Mouse (Mus musculus) T-helper 17 cell (primary cell): ENCODE measurements around the gene Nfib.

Source experiments
- in situ Hi-C, 2 experiments: fragments of 300-600 bp; cut with MboI, MseI; formaldehyde crosslinking; loops; 1 replicate in 1 of 2; 2 replicates in 1 of 2; pipeline ENCODE4 v1.15.1; 2025; ENCODE audit warnings: high pct_unique_total_duplicates in 2 of 2

Gene Nfib

DNA sequence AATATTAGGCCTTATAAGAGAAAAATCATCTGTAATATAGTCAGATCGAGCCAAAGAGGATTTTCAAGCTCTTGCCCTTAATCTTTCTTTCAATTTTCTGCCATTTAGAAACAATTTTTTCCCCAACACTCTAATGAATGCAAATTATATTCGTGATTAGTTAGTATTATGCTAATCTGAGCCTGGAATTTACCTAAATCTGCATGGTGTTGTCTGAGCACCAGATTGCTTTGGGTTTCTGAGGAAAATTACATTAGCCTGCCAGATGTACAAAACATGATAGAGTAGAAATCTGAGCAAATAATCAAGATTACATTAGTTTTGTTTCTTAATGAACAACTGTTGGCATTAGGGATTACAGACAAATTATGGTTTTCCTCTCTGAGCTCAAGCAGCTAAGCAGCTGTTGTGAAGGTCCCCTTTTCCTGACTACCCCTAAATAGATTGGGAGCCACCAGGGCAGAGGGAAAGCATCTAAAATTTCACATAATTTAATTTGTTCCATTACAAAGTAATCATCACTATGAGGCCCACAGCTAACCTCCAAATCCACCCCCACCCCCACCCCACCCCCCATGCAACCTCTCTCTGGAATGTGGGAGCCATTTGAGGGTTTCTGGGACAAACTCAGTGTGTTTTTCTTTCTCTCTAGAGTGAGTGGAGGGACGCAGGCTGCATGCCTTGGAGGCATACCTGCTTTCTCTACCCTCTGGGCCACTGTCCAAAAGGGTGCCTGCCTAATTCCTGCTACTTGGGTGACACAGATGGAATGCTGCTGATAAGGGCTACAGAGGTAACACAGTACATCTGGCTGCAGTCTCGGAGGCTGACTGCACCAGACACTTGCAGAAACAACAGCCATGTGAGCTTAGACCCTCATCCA lies 14.2 kb downstream of the Nfib start:
- in situ Hi-C loops, result no loop called here

- in situ Hi-C loops, result no loop called here
Measured at GRCm38 (mm10) chr4:82690267-82690666, 15.3 kb downstream of the Nfib start.

DNA sequence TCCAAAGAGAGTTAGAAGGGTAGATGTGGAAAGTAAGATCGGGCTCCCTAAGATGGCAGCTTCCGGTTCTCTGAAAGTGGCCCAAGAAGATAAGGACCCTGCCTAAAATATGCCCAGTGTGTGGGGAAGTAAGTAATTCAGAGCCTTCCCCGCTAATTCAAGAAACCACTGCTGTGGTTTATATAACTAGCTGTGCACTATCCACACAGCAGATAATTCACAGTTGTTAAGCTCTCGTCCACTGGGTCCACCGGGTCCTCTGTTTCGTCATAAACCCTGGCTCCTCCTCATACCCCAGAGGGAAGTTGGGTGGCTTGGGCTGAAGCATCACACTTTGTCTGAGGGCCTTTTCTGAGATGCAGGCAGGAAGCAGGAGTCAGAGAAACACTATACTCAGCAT lies 19.5 kb downstream of the Nfib start:
- in situ Hi-C loops, result no loop called here

- in situ Hi-C loops, result no loop called here
Measured at GRCm38 (mm10) chr4:82684088-82684715, 21.3 kb downstream of the Nfib start.

DNA sequence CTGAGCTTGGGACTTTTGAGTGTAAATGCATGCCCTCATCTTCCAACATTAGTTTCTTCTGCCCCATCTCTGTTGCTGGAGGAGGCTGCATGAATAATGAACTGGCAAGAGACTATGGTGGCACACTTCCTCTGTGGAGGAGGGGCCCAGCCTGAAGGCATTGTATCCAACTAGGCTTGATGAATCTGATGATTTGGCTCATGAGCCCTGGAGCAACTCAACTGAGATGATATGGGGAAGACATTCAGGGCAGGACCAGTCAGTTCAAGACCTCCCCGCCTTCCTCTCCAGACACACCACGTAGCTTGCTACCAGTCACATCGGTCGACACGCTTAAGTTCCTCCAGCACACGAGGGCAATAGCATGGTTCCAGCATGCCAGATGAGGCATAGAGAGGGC lies 22.0 kb downstream of the Nfib start:
- in situ Hi-C loops, result no loop called here

GRCm38 (mm10) chr4:82676104-82676503 lies 29.4 kb downstream of the Nfib start:
- in situ Hi-C loops, result no loop called here

GRCm38 (mm10) chr4:82667271-82667872 lies 38.2 kb downstream of the Nfib start:
- in situ Hi-C loops, result no loop called here

GRCm38 (mm10) chr4:82664436-82664835 lies 41.1 kb downstream of the Nfib start:
- in situ Hi-C loops, result no loop called here

DNA sequence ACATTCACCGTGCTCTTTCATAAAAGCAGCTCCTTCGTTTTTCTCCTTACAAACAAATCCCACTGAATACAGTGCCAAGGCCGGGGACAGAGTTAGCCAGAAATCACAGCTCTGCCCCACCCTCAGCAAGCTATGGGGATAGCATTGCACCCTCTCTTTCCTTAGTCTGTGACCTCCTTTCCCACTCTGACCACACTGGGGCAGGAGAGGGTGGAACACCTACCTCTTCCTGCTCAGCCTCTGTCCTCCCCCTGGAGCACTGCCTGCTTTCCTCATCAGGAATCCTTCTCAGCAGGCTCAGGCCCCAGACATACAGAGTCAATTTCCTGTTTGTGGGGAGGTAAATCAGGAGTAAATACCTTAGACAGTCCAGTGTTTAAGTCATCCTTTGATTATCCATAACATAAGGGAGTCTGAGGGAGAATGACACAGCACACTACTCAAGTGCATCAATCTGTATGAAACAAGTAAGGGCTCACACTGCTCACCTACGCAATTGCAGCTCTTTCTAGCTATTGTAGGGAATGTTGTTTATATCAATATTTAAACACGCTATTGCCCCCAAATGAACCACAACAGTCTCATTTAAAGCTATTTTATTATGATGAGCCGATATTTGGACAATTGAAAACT lies 41.7 kb downstream of the Nfib start:
- in situ Hi-C loops, result no loop called here

DNA sequence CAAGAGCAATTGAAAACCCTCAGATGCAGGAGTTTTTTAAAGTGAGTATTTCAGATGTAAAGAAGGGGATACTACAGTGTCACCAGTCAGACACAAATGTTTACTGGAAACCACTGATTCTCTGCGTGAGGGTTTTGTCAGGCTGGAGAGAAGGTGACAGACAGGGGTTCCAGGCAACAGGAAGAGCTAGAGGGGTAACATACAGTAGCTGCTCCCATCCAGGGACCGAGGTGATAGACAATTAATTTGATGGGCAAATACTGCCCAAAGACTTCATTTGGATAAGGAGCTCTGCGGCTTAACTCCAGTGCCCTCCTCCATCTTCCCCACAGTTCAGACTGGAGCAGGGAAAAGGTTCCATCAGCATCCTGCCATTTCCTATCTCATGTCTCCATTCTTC lies 42.9 kb downstream of the Nfib start:
- in situ Hi-C loops, result no loop called here

DNA sequence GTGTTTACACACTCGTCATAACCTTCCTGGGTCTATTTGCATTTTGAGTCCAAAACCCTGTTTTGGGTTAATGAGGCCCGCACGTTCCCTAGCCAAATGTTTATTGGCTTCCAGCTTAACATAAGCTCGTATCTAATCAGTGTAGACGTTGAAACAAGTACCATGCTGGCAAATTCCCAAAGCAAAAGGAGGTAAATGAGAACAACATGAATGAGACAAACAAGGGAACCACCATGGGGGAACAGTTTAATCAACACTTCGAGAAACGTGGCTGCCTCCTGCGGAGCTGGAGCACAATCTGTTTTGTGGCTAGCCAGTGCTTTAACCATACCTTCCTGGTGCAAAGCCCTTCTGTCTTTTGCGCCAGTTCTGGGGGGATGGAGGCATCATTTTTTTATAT lies 43.3 kb downstream of the Nfib start:
- in situ Hi-C loops, result no loop called here

DNA sequence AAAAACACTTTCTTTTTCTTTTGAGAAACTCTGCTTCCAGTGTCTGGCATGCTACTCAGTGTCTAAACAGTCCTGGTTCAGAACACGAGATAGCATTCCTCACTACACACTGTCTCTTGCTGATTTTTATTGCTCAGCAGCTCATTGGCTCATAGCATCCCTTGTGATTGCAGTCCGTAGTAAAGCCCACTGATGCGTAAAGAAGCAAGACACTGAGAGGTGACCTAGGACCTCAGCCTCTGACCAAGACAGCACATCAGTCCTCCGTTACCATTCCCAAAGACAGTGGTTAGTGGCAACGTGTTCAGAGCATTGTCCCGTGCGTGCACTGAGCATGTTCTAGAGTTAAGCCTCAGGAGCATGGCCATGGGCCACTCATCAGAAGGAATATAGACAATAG lies 44.3 kb downstream of the Nfib start:
- in situ Hi-C loops, result no loop called here

- in situ Hi-C loops, result loop anchor here (5.0 to 10.0 kb wide), 2 partner anchors 287 to 289 kb away; no protein-coding TSS in a partner anchor
Measured at GRCm38 (mm10) chr4:82645679-82646078, 59.9 kb downstream of the Nfib start.

DNA sequence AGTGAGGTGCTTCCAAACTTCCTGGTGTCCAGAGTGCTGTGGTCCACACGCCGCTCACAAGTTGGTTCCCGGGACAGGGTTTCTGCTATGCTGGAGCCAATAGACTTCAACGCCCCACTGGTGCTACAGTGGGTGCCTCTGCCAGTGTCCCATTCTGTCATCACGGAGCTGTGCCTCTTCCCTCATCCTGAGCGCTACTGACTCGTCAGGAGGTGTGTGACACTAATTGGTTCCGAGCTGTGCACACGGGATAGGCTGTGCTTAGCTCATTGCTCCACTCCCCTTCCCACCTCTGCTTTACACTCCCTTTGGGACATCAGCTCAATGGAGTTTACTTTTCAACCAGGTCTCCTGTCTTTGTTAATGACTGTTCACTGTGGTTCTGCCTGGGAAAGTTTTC lies 60.8 kb downstream of the Nfib start:
- in situ Hi-C loops, result loop anchor here (5.0 to 10.0 kb wide), 2 partner anchors 288 to 290 kb away; no protein-coding TSS in a partner anchor

- in situ Hi-C loops, result loop anchor here in 1 of 2 experiments (10.0 kb wide), 1 partner anchor 291 kb away; no protein-coding TSS in a partner anchor
Measured at GRCm38 (mm10) chr4:82643734-82644085, 61.8 kb downstream of the Nfib start.

DNA sequence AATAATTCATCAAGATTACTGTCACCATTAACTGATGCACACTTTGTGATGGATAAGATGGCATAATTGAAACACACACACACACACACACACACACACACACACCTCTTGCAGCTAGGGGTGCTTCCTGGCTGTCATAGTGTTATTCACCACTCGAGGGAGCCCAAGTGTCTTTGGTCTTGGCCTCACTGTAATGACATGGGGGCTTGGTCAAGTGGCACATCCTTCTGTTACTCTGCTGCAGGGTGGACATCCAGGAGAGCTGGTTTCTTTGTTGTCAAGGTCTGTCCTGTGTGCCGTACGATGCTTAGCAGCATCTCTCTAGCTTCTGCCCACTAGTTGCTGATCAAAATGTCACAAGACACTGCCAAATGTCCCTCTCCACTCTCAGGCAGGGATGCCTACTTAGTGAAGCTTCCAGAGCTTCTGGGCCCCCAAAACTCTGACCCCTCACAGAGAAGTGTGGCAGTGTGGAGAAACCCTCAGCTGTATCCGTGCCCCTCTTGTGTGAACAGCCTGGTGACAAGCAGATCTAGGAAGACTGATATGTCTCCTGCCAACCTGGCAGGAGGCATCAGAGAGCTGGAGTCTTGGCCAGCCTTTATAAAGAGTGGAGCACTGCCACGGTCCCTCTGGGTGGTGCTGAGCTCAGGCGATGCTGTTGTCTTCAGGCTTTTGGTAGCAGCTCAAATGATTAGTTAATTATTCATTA lies 62.4 kb downstream of the Nfib start:
- in situ Hi-C loops, result loop anchor here in 1 of 2 experiments (10.0 kb wide), 1 partner anchor 292 kb away; no protein-coding TSS in a partner anchor

DNA sequence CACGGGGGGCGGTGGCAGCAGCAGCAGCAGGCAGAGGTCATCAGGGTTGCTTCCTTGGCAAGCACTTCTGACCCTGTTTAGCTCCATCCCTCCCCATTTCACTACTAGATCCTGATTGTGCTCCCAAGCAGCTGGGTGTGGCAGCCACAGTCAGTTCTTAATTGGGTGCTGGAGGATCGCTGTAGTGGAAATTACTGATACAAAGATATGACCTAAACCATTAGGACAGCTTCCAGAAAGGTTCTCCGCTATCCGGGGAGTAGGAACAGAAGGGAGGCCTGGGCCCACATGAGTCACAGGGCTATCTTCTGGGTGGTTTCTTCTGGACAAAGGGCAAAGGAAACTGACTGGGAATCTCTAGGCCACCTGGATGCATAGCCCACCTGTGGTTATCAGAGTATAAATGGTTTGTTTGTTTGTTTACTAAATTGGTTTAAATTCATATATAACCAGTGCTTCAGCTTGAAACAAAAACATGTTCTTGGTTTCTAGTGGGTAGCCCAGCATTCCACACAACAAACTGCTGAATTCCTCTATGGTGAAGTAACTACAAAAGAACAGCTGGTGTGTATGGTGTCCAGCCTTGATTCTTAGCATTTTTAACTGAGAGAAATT lies 64.4 kb downstream of the Nfib start:
- in situ Hi-C loops, result loop anchor here in 1 of 2 experiments (10.0 kb wide), 1 partner anchor 294 kb away; no protein-coding TSS in a partner anchor

DNA sequence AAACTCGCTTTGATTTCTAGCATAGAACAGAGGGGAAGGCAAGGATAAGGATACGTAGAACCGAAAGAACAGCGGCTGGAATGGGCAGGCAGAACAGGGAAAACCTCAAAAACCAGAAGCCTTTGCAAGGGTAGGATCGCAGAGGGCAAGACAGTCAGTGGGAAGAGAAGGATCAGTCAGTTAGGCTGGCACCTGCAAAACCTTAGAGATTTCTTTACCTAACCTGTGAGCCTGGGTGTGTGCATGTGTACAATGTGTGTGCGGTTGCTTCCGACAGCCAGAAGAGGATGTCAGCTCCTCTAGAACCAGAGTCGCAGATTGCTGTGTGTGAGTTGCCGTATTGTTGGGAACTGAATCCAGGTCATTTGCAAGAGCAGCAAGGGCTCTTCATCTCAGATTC lies 67.3 kb downstream of the Nfib start:
- in situ Hi-C loops, result no loop called here

DNA sequence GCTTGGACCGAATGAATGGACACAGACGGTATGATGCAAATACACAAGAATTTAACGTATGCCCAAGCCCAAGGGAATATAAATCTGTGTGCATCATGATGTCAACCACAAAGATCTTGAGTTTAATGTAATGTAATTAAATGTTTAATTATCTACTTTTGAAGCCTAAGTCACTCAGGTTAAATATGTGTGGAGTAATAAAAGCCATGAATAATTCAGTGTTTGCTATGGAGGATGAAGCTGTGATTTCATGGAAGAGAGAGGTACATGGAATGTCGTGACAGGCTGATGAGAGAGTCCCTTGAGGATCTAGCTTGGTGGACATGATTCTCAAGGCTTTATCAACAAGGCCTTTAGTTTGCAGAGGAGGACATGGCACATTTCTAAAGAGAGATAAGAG lies 67.9 kb downstream of the Nfib start:
- in situ Hi-C loops, result no loop called here

GRCm38 (mm10) chr4:82636658-82637057 lies 68.9 kb downstream of the Nfib start:
- in situ Hi-C loops, result no loop called here

DNA sequence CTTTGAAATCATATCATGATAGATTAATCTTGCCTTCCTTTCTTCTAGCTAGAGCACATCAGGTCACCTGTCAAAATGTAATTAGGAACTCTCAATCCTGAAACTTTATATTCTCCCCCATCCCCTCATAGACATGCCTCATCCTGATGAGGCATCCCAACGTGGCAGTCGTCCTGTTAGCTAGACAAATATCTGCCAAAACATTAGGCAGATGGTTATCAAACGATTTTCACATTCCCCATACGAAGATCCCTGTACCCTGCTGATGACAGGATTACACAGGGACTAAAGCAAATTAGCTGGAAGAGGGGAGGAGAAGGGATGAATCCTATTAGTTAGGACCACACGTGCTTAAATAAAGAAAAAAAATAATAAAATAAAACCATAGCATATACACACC lies 69.7 kb downstream of the Nfib start:
- in situ Hi-C loops, result no loop called here
